11 mouse cellular contexts compared by ENCODE assay signal in the genomic region with DNA sequence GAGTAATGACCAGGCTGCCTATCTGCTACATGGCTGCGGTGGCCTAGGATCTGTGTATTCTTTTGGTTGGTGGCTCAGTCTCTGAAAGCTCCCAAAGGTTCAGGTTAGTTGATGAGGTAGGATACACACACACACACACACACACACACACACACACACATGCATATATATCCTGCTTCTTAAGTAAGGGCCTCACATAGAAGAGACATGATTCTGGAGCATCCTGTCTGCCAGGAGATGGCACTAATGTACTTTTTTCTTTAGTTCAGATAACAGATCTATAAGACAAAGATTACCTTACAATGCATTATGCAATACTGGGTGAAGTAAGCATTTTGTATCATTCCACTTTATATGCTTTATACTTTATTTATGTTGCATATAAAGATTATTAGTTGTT.
DNase-seq lines count a peak whose midpoint lies in the region; ATAC-seq lines count a peak whose summit lies in the region.
"Had no signal": no experiment of that assay in that cellular context is flagged by ENCODE, and none has a peak within 500 bp of the region (broad histone marks: within the 10 kb centered on the region; RNA-seq: fewer than 3 reads in every experiment).

No protein-coding gene starts in this region.

- H3K36me3 ChIP-seq in forebrain, embryonic 13.5 days (ENCODE audit: poor library complexity, severe bottlenecking): no peaks in the 10 kb centered on the region
- no peaks in the 10 kb centered on the region for H3K36me3 ChIP-seq in neural tube, embryonic 12.5 days
- H3K36me3 ChIP-seq: heart, embryonic 10.5 days had no signal

- peak; percentile 7 for DNase-seq in layer of hippocampus, adult 9-10 months (ENCODE audit: low spot score)
- no peak for DNase-seq in layer of hippocampus, adult 11-12 months (ENCODE audit: low spot score)
- DNase-seq in cerebellum, adult 11 months: peak; percentile 20
- DNase-seq in thymus, postnatal 0 days (ENCODE audit: low spot score): no peak
- DNase-seq in testis, postnatal 14 days (ENCODE audit: low spot score): no peak
- DNase-seq: adrenal gland, postnatal 14 days; kidney, postnatal 10 days had no signal

- peak; percentile 70 for ATAC-seq in forebrain, embryonic 13.5 days
- peak; percentile 63 for ATAC-seq in neural tube, embryonic 12.5 days (ENCODE audit: low FRiP score, low read depth)
- no peak for ATAC-seq in activated CD4-positive, CD25-positive, alpha-beta regulatory T cell, adult 4 months

- no peak overlapping the region for H3K4me2 ChIP-seq in forebrain, embryonic 13.5 days
- no peak overlapping the region for H3K4me2 ChIP-seq in neural tube, embryonic 12.5 days (replicated peaks)

- WGBS in forebrain, embryonic 13.5 days: 84% methylated on average over 1 of the region's 1 CpGs
- 91% methylated on average over 1 of the region's 1 CpGs for WGBS in neural tube, embryonic 12.5 days

- H3K4me1 ChIP-seq in forebrain, embryonic 13.5 days: no peaks in the 10 kb centered on the region
- H3K4me1 ChIP-seq in neural tube, embryonic 12.5 days: no peaks in the 10 kb centered on the region
- H3K4me1 ChIP-seq: heart, embryonic 10.5 days had no signal

- no peak overlapping the region for H3K9ac ChIP-seq in forebrain, embryonic 13.5 days
- no peak overlapping the region for H3K9ac ChIP-seq in neural tube, embryonic 12.5 days

- H3K27me3 ChIP-seq in forebrain, embryonic 13.5 days: no peaks in the 10 kb centered on the region
- no peaks in the 10 kb centered on the region for H3K27me3 ChIP-seq in neural tube, embryonic 12.5 days (replicated peaks)

- no peak overlapping the region for H3K27ac ChIP-seq in forebrain, embryonic 13.5 days
- H3K27ac ChIP-seq in neural tube, embryonic 12.5 days: no peak overlapping the region
- H3K27ac ChIP-seq: heart, embryonic 10.5 days had no signal

- no peaks in the 10 kb centered on the region for H3K9me3 ChIP-seq in forebrain, embryonic 13.5 days (replicated peaks)
- no peaks in the 10 kb centered on the region for H3K9me3 ChIP-seq in neural tube, embryonic 12.5 days
- H3K9me3 ChIP-seq: heart, embryonic 10.5 days had no signal

- no peak overlapping the region for H3K4me3 ChIP-seq in forebrain, embryonic 13.5 days
- H3K4me3 ChIP-seq in neural tube, embryonic 12.5 days: no peak overlapping the region
- H3K4me3 ChIP-seq: heart, embryonic 10.5 days had no signal

Comparison
In these comparisons a context has a peak if more than half of its experiments do, and no peak if none do; other contexts are left out.
1. DNase-seq: peak in layer of hippocampus, adult 9-10 months (single experiment) and cerebellum, adult 11 months (single experiment); none in layer of hippocampus, adult 11-12 months (single experiment), thymus, postnatal 0 days (single experiment) and testis, postnatal 14 days (single experiment).